Mouse (Mus musculus): Measurements from ENCODE around the gene Timm23. TPM values are rescaled to one million over a fixed set of nuclear protein-coding genes. Genes with fewer than 3 reads are reported as not detected.

Timm23 gene
- total RNA-seq, 1 experiment from 2014 or later: 260 TPM

DNA sequence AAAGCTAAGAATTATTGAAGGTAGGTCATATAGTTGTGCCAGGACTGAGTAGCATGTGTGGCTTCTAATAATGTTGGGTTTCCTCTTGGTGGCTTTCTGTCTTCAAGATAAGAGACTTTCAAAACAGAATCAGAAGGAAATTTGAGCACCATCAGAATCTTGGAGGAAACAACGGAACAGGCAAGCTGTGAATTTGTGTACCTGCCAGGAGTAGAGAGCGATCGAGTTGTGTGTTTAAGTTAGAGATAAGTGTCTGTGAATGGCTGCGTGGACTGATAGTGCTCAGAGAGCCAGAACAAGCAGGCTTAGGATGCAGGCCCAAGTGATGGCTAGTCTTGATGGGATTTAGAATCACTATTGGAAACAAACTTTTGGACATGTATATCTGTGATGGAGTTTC, 69.9 kb downstream of the Timm23 start:
- DNase-seq: no peak

Other genes starting within 250 kb of the Timm23 start
- gene Galnt15, start 172.9 kb downstream of the Timm23 start, total RNA-seq (2021): 8.9 and 17.0 TPM in 2 replicates
- gene Oxnad1, start 116.5 kb downstream of the Timm23 start, total RNA-seq (2021): 52.9 and 58.8 TPM in 2 replicates
- gene Dph3, start 116.2 kb downstream of the Timm23 start, total RNA-seq (2021): 58.8 and 61.9 TPM in 2 replicates
- gene Msmb, start 59.9 kb downstream of the Timm23 start, total RNA-seq (2021): not detected in 2 replicates
- gene Ncoa4, start 42.0 kb downstream of the Timm23 start, total RNA-seq (2021): 175 and 198 TPM in 2 replicates
- gene Parg, start 51 bp upstream of the Timm23 start, total RNA-seq (2021): 54.4 and 59.0 TPM in 2 replicates
- gene Ogdhl, start 120.1 kb upstream of the Timm23 start, total RNA-seq (2021): 7.6 and 8.0 TPM in 2 replicates
- gene 1700024G13Rik, start 186.5 kb upstream of the Timm23 start, total RNA-seq (2021): not detected in 2 replicates